Mouse (Mus musculus) embryonic fibroblast, embryonic 13.5 days (primary cell): Measurements from ENCODE around the gene Ciapin1.

Experiments used
- CTCF ChIP-seq: IDR thresholded peaks from 2 replicates; pipeline ENCODE4 v1.5.1; 2011; ENCODE audit warnings: mild to moderate bottlenecking, control low read depth, low read length, moderate library complexity, borderline replicate concordance; ENCODE audit not compliant: insufficient read depth
- POLR2A ChIP-seq: IDR thresholded peaks from 2 replicates; pipeline ENCODE4 v1.6.1; 2011; ENCODE audit warnings: low read depth, mild to moderate bottlenecking, control low read depth, low read length, moderate library complexity

GRCm38 (mm10) chr8:94822637-94823560, 15.3 kb downstream of the Ciapin1 start:
- TF ChIP-seq CTCF (peak; percentile 75; the same call in 1 of the 2 replicates), POLR2A (no peak)
